Mouse (Mus musculus): ENCODE data around the gene Myh6.

- TF ChIP-seq CTCF (IDR thresholded peaks at IDR 0.05; ENCODE audit: low read depth): no peak
- TF ChIP-seq EP300 (IDR thresholded peaks at IDR 0.05; ENCODE audit: low read depth): 0 out of 2 replicates have a peak, but pooled peaks have one; percentile 7
These were observed 28.9 kb upstream of the Myh6 start for GRCm38 (mm10) chr14:54995457-54996138.

Measured in heart, postnatal 0 days (tissue).